Mouse (Mus musculus) retina, adult 2 months (tissue): ENCODE measurements around the gene Ribc2.

Source experiments
- DNase-seq: peaks from one replicate; pipeline ENCODE4 v3.0.0-alpha.2; 2012; ENCODE audit warnings: low read depth, low spot score

The Ribc2 gene

DNA sequence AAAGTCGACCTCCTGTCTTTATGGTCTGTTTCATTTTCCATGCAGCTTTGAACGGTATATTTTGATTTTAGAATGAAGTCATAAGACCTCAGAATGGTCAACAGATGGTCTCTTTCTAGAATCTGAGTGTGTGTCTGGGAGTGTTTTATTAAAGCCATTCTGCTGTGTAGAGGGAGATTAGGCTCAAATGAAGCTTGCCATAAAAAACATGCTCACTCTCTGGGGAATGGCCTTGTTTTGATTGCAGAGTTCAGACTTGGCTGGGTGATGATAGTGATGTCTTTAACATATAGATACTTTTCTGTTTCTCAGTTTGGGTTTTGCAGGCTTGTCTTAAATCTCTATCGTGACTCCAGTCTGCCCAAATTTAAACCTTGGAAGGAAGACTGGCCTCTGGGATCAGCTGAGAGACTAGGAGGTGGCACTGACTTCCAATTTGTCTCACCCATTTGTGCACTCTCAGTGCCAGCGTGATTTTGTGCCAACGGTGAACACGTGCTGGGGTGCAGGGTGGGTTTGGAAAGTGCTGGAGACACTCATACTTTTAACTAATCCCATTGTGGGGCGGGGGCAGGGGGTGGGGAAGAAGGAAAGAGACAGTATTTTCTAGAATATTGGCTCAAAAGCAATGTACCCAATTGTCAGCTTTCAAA, 47.8 kb downstream of the Ribc2 start:
- no peak for DNase-seq

DNA sequence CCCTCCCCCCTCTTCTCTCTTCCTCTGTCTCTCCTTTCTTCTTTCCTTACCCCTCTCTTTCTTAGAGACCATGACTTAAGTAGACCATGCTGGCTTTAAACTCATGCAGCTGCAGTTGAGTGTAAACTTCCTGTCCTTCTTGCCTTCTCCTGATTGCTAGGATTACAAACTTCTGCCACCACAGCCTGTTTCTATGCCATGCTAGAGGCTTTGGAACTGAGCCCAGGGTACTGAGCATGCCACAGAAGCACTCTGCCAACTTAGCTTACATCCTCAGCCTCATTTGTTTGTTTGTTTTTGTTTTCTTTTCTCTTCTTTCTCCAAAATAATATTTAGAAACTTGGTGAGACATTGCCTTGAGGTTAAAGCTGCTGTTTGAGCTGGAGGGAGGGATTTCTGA, 48.5 kb downstream of the Ribc2 start:
- DNase-seq, result no peak

DNA sequence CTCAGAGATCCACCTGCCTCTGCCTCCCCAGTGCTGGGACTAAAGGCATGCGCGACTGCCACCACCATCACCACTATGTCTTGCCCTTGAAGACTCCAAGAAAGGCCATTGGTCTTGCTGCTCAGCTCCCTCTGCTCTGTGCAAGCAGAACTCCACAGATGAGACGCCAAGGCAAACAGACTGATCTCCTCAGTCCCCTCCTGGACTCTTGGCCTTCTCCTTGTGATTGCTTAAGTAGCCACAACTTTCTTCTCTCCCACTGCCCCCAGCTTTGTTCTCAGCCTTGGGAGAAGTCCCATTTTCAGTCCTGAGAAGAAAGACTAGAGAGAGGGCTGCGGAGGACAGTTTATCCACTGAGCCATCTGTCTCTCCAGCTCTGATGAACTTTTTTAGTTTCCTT, 50.2 kb downstream of the Ribc2 start:
- DNase-seq, result no peak

DNA sequence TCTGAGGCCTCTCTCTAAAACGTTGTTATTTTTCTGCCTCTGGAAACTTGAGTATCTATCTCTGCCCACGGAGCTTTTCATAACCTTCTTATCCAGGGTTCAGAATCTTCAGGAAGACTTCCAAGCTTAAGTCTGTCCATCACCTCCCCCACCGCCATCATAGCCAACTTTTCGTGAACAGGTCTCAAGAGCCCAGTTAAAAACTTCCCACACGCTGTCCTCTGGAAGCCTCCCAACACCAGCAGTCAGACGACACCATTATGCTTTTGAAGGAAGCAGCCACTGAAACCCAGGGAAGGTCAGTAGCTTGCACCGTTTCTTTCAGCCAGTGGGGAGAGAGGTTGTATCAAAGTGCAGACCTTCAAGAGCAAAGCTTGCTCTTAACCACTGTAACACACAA, 55.0 kb downstream of the Ribc2 start:
- DNase-seq, result no peak

DNA sequence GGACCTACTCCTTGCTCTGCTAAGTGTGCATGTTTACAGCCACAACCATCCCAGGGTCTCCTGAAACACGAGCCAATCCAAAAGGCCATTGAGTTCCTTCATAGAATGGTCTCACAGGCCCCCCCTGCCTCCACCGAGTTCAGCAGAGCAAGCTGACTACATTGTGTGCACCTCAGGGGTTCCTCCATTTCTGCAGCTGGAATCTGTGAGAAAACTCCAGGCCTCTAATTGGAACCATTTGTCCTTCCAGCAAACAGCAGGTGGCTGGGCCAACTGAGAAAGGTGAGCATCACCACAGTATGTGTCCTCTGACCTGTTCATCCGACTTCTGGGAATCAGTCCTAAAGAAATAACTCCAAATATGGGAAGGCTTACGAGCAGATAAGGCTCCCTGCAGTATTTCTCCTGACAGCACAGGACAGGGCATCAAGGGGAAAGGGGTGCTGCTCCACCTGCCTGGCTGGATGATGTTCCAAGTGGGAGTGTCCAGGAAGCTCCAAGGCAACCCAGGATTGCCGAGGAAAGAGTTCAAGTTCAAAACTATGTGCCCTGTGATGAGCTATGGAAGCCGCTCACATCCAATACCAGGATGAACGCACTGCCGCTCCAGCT, 56.4 kb downstream of the Ribc2 start:
- DNase-seq, result no peak
